Mouse (Mus musculus) ES-Bruce4 (cell line): Measurements from ENCODE around the gene Ado.

ENCODE experiments used
- CTCF ChIP-seq: IDR thresholded peaks from one replicate; pipeline ENCODE4 v1.8.1; 2011; ENCODE audit warnings: low read depth, low read length
- POLR2A ChIP-seq: IDR thresholded peaks from one replicate; pipeline ENCODE4 v1.8.1; 2011; ENCODE audit warnings: low read length; ENCODE audit not compliant: insufficient read depth

- no peak for TF ChIP-seq CTCF
- TF ChIP-seq POLR2A = no peak
Measured at GRCm38 (mm10) chr10:67505248-67505647, 43.5 kb downstream of the Ado start.
